Mouse (Mus musculus): Measurements from ENCODE around the gene Anks1b. TPM values are rescaled to one million over a fixed set of nuclear protein-coding genes. Genes with fewer than 3 reads are reported as not detected.

Gene Anks1b
- polyA plus RNA-seq, 1 experiment from 2014 or later = 1.5 TPM

DNA sequence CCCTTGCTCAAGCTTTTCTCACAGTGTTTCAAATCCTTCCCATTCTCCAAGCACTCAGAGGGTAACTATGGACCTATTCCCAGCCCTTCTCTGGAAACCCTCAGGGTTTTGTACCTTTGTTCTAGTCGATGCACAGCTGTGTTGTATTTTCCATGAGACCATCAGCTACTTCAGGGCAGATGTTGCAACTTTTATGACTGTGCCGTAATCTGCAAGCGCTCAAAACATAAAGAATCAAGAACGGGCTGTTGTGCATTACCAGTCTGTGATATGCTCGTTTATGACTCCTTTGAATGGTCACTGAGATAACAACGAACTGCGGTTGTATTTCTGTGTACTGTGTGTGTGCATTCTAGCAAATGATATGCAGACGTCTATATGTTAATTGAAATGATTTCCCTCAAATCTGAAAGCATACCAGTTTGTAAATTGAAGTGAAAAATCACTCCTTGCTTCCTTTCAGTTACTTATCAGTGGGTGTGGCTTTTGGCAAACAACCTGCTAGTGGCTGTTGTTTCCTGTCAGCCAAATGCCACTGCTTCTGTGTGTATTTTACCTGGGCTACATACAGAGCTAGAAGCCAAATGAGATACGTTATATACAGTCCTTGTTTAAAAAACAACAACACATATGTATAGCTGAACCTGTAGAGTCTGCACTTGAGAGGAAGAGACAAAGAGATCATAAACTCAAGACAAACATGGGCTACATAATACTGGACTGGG lies 966.5 kb downstream of the Anks1b start:
- Histone ChIP-seq H3K4me2 (replicated peaks; ENCODE audit: low read depth, low read length) (no peak overlapping the region), H3K27me3 (ENCODE audit: control insufficient read depth, insufficient read depth, low read length) (no peaks in the 10 kb centered on the region), H3K27ac (ENCODE audit: low read length) (no peak overlapping the region), H3K36me3 (ENCODE audit: control insufficient read depth, insufficient read depth, low read length) (no peaks in the 10 kb centered on the region), H3K9ac (replicated peaks; ENCODE audit: low read depth, low read length) (no peak overlapping the region), H3K4me1 (ENCODE audit: control insufficient read depth, insufficient read depth, low read length) (no peaks in the 10 kb centered on the region), H3K4me3 (ENCODE audit: low read depth, low read length) (no peak overlapping the region), H3K9me3 (ENCODE audit: control insufficient read depth, low read depth, low read length) (no peaks in the 10 kb centered on the region)
- WGBS = 84% methylated on average over 9 of the region's 9 CpGs
- no peak for ATAC-seq (ENCODE audit: insufficient number of reproducible peaks, insufficient read depth, low FRiP score, low read depth)

DNA sequence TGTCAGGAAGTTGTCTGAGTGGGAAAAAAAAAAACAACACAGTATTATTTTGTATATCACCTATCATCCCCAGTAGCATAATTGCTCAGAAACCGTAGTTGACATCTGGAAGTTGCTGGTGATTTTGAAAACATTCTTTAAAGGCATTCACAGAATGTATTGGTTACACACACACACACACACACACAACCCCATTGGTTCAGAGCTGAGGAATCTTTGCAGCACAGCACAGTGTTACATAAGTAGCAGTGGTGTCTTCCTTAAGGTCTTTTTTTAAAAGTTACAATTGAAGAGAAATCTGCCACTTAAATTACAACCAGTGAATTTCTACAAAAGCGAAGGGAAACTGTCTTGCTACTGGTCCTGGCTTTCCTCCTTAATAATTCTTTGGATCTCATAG lies 969.1 kb downstream of the Anks1b start:
- Histone ChIP-seq H3K4me3 (ENCODE audit: low read depth, low read length) (no peak overlapping the region), H3K9ac (replicated peaks; ENCODE audit: low read depth, low read length) (no peak overlapping the region), H3K4me2 (replicated peaks; ENCODE audit: low read depth, low read length) (no peak overlapping the region), H3K36me3 (ENCODE audit: control insufficient read depth, insufficient read depth, low read length) (no peaks in the 10 kb centered on the region), H3K27ac (ENCODE audit: low read length) (no peak overlapping the region), H3K9me3 (ENCODE audit: control insufficient read depth, low read depth, low read length) (no peaks in the 10 kb centered on the region), H3K27me3 (ENCODE audit: control insufficient read depth, insufficient read depth, low read length) (no peaks in the 10 kb centered on the region), H3K4me1 (ENCODE audit: control insufficient read depth, insufficient read depth, low read length) (no peaks in the 10 kb centered on the region)
- 83% methylated on average over 2 of the region's 2 CpGs for WGBS
- ATAC-seq (ENCODE audit: insufficient number of reproducible peaks, insufficient read depth, low FRiP score, low read depth) = no peak

DNA sequence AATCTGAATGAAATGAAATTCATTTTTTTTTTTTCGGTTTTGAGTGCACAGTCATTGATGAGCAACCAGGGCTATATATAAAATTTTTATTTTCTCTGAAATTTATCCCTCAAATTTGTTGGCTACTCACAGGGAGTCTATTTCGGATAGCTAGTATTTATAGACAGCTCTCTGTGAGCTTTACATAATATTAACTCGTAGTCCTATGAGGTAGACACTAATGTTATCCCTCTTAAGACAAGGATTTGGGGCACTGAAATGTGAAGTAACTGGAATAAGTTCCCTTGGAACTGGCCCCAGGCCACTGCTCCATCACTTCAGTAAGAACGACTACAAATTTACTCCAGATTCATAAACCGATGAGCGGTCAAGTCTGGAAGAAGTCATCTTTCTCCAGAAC lies 977.8 kb downstream of the Anks1b start:
- no peak overlapping the region for H3K27ac ChIP-seq (ENCODE audit: low read length)
- H3K4me1 ChIP-seq (ENCODE audit: control insufficient read depth, insufficient read depth, low read length) = no peaks in the 10 kb centered on the region
- no peaks in the 10 kb centered on the region for H3K9me3 ChIP-seq (ENCODE audit: control insufficient read depth, low read depth, low read length)
- no peak overlapping the region for H3K4me3 ChIP-seq (ENCODE audit: low read depth, low read length)
- H3K36me3 ChIP-seq (ENCODE audit: control insufficient read depth, insufficient read depth, low read length) = no peaks in the 10 kb centered on the region
- no peaks in the 10 kb centered on the region for H3K27me3 ChIP-seq (ENCODE audit: control insufficient read depth, insufficient read depth, low read length)
- no peak overlapping the region for H3K4me2 ChIP-seq (replicated peaks; ENCODE audit: low read depth, low read length)
- H3K9ac ChIP-seq (replicated peaks; ENCODE audit: low read depth, low read length) = no peak overlapping the region
- WGBS = 89% methylated on average over 6 of the region's 6 CpGs
- no peak for ATAC-seq (ENCODE audit: insufficient number of reproducible peaks, insufficient read depth, low FRiP score, low read depth)

DNA sequence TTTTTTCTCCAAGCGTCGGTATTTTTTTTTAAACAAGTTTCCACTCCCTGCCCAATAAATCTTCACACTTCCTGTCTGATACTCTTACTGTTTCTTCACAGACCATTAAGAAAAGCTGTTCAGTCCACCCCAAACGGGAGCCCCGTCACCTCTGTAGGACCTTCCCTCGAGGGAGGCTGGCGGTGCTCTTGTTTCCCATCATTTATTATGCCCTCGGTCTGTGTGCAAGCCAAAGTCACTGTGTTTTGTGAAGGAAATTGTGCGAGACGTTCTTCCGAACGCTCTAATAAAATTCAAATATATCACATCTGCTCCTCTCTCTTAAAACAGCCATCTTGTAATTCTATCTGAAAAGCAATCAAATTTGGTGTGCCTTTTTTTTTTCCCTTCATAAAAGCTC lies 978.7 kb downstream of the Anks1b start:
- no peaks in the 10 kb centered on the region for H3K4me1 ChIP-seq (ENCODE audit: control insufficient read depth, insufficient read depth, low read length)
- no peak for ATAC-seq (ENCODE audit: insufficient number of reproducible peaks, insufficient read depth, low FRiP score, low read depth)
- H3K4me2 ChIP-seq (replicated peaks; ENCODE audit: low read depth, low read length) = no peak overlapping the region
- no peaks in the 10 kb centered on the region for H3K36me3 ChIP-seq (ENCODE audit: control insufficient read depth, insufficient read depth, low read length)
- H3K9me3 ChIP-seq (ENCODE audit: control insufficient read depth, low read depth, low read length) = no peaks in the 10 kb centered on the region
- WGBS = 35% methylated on average over 11 of the region's 11 CpGs
- H3K27me3 ChIP-seq (ENCODE audit: control insufficient read depth, insufficient read depth, low read length) = no peaks in the 10 kb centered on the region
- no peak overlapping the region for H3K4me3 ChIP-seq (ENCODE audit: low read depth, low read length)
- H3K27ac ChIP-seq (ENCODE audit: low read length) = no peak overlapping the region
- no peak overlapping the region for H3K9ac ChIP-seq (replicated peaks; ENCODE audit: low read depth, low read length)

DNA sequence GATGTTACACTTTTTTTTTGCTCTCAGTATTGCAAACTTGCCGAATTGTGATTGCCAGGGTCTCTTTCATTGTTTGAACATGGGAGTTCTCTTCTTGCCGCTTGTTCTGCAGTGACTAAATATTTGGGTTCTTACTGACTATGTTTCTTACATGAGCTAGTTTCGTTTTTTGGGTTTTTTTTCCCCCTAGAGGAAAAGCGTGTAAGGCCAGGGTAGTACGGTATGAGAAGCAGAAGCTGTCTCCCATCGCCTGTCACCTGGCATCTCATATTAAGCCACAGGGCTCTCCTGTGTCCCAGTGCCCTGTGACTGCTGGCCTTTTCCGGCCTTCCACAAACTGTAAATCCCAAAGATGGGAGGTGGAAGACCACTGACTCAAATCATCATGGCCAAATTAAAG lies 979.1 kb downstream of the Anks1b start:
- Histone ChIP-seq H3K9me3 (ENCODE audit: control insufficient read depth, low read depth, low read length) (no peaks in the 10 kb centered on the region), H3K9ac (replicated peaks; ENCODE audit: low read depth, low read length) (no peak overlapping the region), H3K4me3 (ENCODE audit: low read depth, low read length) (no peak overlapping the region), H3K4me2 (replicated peaks; ENCODE audit: low read depth, low read length) (no peak overlapping the region), H3K4me1 (ENCODE audit: control insufficient read depth, insufficient read depth, low read length) (no peaks in the 10 kb centered on the region), H3K27me3 (ENCODE audit: control insufficient read depth, insufficient read depth, low read length) (no peaks in the 10 kb centered on the region), H3K36me3 (ENCODE audit: control insufficient read depth, insufficient read depth, low read length) (no peaks in the 10 kb centered on the region), H3K27ac (ENCODE audit: low read length) (no peak overlapping the region)
- WGBS = 65% methylated on average over 7 of the region's 7 CpGs
- no peak for ATAC-seq (ENCODE audit: insufficient number of reproducible peaks, insufficient read depth, low FRiP score, low read depth)

DNA sequence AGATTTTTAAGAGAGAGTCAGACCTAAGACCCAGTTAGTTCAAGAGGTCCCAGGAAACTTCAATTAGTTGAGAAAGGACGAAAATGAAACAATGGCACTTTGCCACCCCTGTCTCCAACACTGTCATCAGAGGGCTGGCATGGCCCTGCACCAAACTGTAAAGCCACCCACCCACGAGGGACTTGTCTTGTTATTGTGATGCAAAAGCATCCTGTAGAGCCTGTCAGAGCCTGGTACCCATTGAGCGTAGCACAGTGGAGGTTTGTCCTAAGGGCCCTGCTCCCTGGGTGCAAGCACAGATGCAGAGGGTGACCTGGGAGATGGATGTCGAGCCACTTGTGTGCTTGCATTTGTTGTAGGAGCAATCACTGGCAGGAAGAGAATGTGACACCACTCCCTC lies 983.4 kb downstream of the Anks1b start:
- Histone ChIP-seq H3K36me3 (ENCODE audit: control insufficient read depth, insufficient read depth, low read length) (no peaks in the 10 kb centered on the region), H3K27ac (ENCODE audit: low read length) (no peak overlapping the region), H3K9ac (replicated peaks; ENCODE audit: low read depth, low read length) (no peak overlapping the region), H3K4me3 (ENCODE audit: low read depth, low read length) (no peak overlapping the region), H3K4me1 (ENCODE audit: control insufficient read depth, insufficient read depth, low read length) (no peaks in the 10 kb centered on the region), H3K27me3 (ENCODE audit: control insufficient read depth, insufficient read depth, low read length) (no peaks in the 10 kb centered on the region), H3K4me2 (replicated peaks; ENCODE audit: low read depth, low read length) (no peak overlapping the region), H3K9me3 (ENCODE audit: control insufficient read depth, low read depth, low read length) (no peaks in the 10 kb centered on the region)
- no peak for ATAC-seq (ENCODE audit: insufficient number of reproducible peaks, insufficient read depth, low FRiP score, low read depth)
- 44% methylated on average over 4 of the region's 4 CpGs for WGBS

DNA sequence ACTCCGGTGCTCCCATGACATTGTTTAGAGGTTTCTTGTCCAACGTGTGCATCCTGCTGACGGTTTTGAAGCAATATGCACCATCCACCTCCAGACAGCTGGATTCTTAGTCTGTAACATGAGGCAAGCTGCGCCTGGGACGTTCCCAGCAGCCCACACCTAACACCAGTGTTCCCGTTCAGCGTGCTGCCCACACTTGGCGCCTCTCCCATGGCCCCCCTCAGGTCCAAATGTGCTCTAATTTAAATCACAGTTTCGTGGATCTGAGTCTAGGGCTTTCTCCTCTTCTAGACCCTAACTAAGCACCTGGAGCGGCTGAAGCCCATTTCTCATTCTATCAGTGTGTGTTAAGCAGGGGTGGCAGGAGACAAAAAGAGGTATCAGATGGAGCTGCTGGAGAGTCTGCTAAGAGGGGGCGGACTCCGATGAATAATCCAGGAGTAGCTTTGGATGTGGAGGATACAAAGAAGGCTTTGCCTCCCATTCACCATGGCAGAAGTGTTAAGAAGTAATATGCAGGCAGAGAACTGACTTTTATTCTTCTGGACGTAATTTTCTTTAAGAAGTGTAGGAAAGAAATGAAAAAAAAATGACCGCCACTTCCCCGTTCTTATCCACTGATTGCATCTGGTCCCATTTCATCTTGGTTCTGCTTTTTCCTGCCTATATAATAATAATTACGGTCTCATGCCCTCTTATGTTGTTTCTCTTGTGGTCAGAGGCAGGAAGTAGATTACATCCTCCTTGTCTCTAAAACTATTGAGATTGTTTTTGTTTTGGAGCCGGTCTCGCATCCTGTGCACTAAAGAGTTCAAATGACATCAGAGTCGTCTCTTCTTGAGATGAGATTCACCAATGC lies 986.6 kb downstream of the Anks1b start:
- Histone ChIP-seq H3K27me3 (ENCODE audit: control insufficient read depth, insufficient read depth, low read length) (no peaks in the 10 kb centered on the region), H3K9ac (replicated peaks; ENCODE audit: low read depth, low read length) (no peak overlapping the region), H3K4me1 (ENCODE audit: control insufficient read depth, insufficient read depth, low read length) (no peaks in the 10 kb centered on the region), H3K4me2 (replicated peaks; ENCODE audit: low read depth, low read length) (no peak overlapping the region), H3K27ac (ENCODE audit: low read length) (no peak overlapping the region), H3K9me3 (ENCODE audit: control insufficient read depth, low read depth, low read length) (no peaks in the 10 kb centered on the region), H3K36me3 (ENCODE audit: control insufficient read depth, insufficient read depth, low read length) (no peaks in the 10 kb centered on the region), H3K4me3 (ENCODE audit: low read depth, low read length) (no peak overlapping the region)
- no peak for ATAC-seq (ENCODE audit: insufficient number of reproducible peaks, insufficient read depth, low FRiP score, low read depth)
- whole genome bisulfite sequencing = 81% methylated on average over 19 of the region's 19 CpGs

DNA sequence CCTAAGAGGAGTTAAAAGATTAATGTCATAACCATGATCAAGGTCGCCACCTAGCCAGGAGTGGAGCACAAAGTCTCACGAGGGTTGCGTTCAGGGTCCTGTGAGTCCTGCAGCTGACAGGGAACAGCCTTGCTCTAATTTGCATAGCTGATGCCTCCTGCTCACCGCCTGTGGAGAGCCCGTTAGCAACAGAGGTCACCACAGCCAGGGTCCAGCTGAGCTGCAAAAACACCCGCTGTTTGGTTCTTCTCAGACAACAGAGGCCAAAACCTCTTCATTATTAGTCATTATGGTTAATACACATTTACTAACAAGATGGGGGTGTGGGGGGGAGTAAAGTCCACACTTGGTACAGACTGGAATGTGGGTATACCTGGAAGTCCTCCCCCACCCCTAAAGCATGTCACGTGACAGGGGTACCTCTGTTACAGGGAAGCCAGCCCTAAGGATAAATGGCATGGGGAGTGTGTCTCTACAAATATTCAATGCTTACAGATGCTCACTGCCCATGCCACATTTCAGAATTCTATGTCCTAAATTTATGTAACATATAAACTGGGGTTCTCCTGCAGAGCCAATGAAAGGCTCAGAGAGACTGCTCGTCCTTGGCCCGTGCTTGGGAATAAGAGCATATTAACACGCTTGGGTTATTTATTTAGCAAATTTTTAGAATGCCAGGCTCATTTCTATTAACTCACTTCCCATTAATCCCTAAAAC lies 990.7 kb downstream of the Anks1b start:
- ATAC-seq (ENCODE audit: insufficient number of reproducible peaks, insufficient read depth, low FRiP score, low read depth) = no peak
- H3K4me1 ChIP-seq (ENCODE audit: control insufficient read depth, insufficient read depth, low read length) = no peaks in the 10 kb centered on the region

More for the DNA sequence above, 990.7 kb downstream of the Anks1b start:
- 17% methylated on average over 10 of the region's 10 CpGs for WGBS
- no peak overlapping the region for H3K27ac ChIP-seq (ENCODE audit: low read length)
- no peak overlapping the region for H3K9ac ChIP-seq (replicated peaks; ENCODE audit: low read depth, low read length)
- H3K9me3 ChIP-seq (ENCODE audit: control insufficient read depth, low read depth, low read length) = no peaks in the 10 kb centered on the region
- H3K4me3 ChIP-seq (ENCODE audit: low read depth, low read length) = no peak overlapping the region
- no peaks in the 10 kb centered on the region for H3K36me3 ChIP-seq (ENCODE audit: control insufficient read depth, insufficient read depth, low read length)
- no peaks in the 10 kb centered on the region for H3K27me3 ChIP-seq (ENCODE audit: control insufficient read depth, insufficient read depth, low read length)
- no peak overlapping the region for H3K4me2 ChIP-seq (replicated peaks; ENCODE audit: low read depth, low read length)

Data from stomach, embryonic 14.5 days (tissue).